Comparison of ENCODE assay signal across 8 mouse cellular contexts in the genomic region with DNA sequence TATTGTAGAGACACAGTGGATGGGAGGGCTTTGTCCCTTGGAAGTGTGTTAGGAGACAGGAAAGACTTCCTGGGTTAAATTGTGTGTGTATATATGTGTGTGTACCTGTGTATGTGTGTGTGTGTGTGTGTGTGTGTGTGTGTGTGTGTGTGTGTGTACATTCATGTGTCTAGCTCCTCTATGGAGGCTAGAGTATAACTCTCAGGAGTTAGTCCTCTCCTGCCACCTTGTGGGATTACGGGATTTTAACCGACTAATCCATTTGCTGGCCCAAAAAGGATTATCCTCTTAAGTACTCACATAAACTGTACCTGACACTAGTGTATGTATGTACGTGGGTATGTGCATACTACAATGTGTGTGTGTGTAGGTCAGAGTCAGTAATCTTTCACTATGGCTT.
DNase-seq lines count a peak whose midpoint lies in the region; ATAC-seq lines count a peak whose summit lies in the region.

No protein-coding gene starts in this region.

- H3K27me3 ChIP-seq in heart, embryonic 12.5 days (replicated peaks), result no peaks in the 10 kb centered on the region
- no peaks in the 10 kb centered on the region for H3K27me3 ChIP-seq in neural tube, embryonic 15.5 days (replicated peaks)

- WGBS in heart, embryonic 12.5 days, result 57% methylated on average over 3 of the region's 3 CpGs
- 68% methylated on average over 3 of the region's 3 CpGs for WGBS in neural tube, embryonic 15.5 days

- peak; percentile 54 for DNase-seq in heart, adult 11 months
- peak; percentile 71 for DNase-seq in 416B (ENCODE audit: low read depth)
- peak; percentile 29 for DNase-seq in embryo, embryonic 9.5 days (ENCODE audit: extremely low spot score)
- DNase-seq in kidney, postnatal 4 days, result peak; percentile 48 to 63
- no peak for DNase-seq in c-Kit-positive CD71-positive TER-119-positive erythroid progenitor cells, embryonic 14.5 days (ENCODE audit: low spot score)
- DNase-seq in layer of hippocampus, adult 8-10 months (ENCODE audit: low spot score in 2 of 2), result no peak

- H3K4me2 ChIP-seq in heart, embryonic 12.5 days, result no peak overlapping the region
- no peak overlapping the region for H3K4me2 ChIP-seq in neural tube, embryonic 15.5 days

- H3K9ac ChIP-seq in heart, embryonic 12.5 days, result no peak overlapping the region
- H3K9ac ChIP-seq in neural tube, embryonic 15.5 days (replicated peaks), result no peak overlapping the region

- H3K27ac ChIP-seq in heart, embryonic 12.5 days (ENCODE audit: poor library complexity, severe bottlenecking), result no peak overlapping the region
- no peak overlapping the region for H3K27ac ChIP-seq in neural tube, embryonic 15.5 days (replicated peaks)

- no peak overlapping the region for H3K4me3 ChIP-seq in heart, embryonic 12.5 days
- no peak overlapping the region for H3K4me3 ChIP-seq in neural tube, embryonic 15.5 days (replicated peaks)

- H3K9me3 ChIP-seq in heart, embryonic 12.5 days (replicated peaks), result no peaks in the 10 kb centered on the region
- H3K9me3 ChIP-seq in neural tube, embryonic 15.5 days (replicated peaks), result no peaks in the 10 kb centered on the region

- no peaks in the 10 kb centered on the region for H3K4me1 ChIP-seq in heart, embryonic 12.5 days (replicated peaks)
- no peaks in the 10 kb centered on the region for H3K4me1 ChIP-seq in neural tube, embryonic 15.5 days

- ATAC-seq in heart, embryonic 12.5 days (ENCODE audit: insufficient number of reproducible peaks, low FRiP score), result no peak
- ATAC-seq in neural tube, embryonic 15.5 days (ENCODE audit: low FRiP score), result no peak

- H3K36me3 ChIP-seq in heart, embryonic 12.5 days, result peaks cover 25% of the 10 kb centered on the region
- H3K36me3 ChIP-seq in neural tube, embryonic 15.5 days, result peaks cover 38% of the 10 kb centered on the region

Comparison
In these comparisons a context has a peak if more than half of its experiments do, and no peak if none do; other contexts are left out.
1. DNase-seq: peak in heart, adult 11 months (single experiment), 416B (single experiment), embryo, embryonic 9.5 days (single experiment) and kidney, postnatal 4 days (2 of 2); none in c-Kit-positive CD71-positive TER-119-positive erythroid progenitor cells, embryonic 14.5 days (single experiment) and layer of hippocampus, adult 8-10 months (0 of 2).